Mouse (Mus musculus) urinary bladder, postnatal 4 days (tissue): ENCODE data around the gene Ptprcap.
"Not testable (repeated sequence)": the region's sequence is repeated elsewhere in the genome, so short reads cannot be mapped to it uniquely, and the experiment has no call there.

Experiments used
- DNase-seq, 2 experiments: peaks; one replicate each; pipeline ENCODE4 v3.0.0; 2021 to 2022; ENCODE audit warnings: low spot score in 2 of 2

Ptprcap gene

GRCm38 (mm10) chr19:4153232-4153654, at the start of gene Ptprcap:
TSS of gene Ptprcap (plus strand) at chr19:4153604.
- no peak for DNase-seq

GRCm38 (mm10) chr19:4103792-4104191, 49.6 kb upstream of the Ptprcap start:
- no peak for DNase-seq

- DNase-seq, result no peak
These were observed 48.7 kb upstream of the Ptprcap start for GRCm38 (mm10) chr19:4104675-4105194.

- no peak for DNase-seq
These were observed 46.8 kb upstream of the Ptprcap start for GRCm38 (mm10) chr19:4106654-4107053.

- DNase-seq, result no peak
These were observed 44.9 kb upstream of the Ptprcap start for GRCm38 (mm10) chr19:4108535-4108934.

- no peak for DNase-seq
These were observed 41.1 kb upstream of the Ptprcap start for GRCm38 (mm10) chr19:4112063-4112960.

GRCm38 (mm10) chr19:4113186-4113805, 40.1 kb upstream of the Ptprcap start:
- peak; percentile 56 to 81 for DNase-seq

GRCm38 (mm10) chr19:4113806-4114230, 39.6 kb upstream of the Ptprcap start:
- no peak for DNase-seq

GRCm38 (mm10) chr19:4114551-4114950, 38.9 kb upstream of the Ptprcap start:
- DNase-seq, result no peak

- DNase-seq, result no peak
These were observed 38.3 kb upstream of the Ptprcap start for GRCm38 (mm10) chr19:4115144-4115543.

GRCm38 (mm10) chr19:4115816-4116215, 37.6 kb upstream of the Ptprcap start:
- no peak for DNase-seq

GRCm38 (mm10) chr19:4117006-4117405, 36.4 kb upstream of the Ptprcap start:
- DNase-seq, result no peak

GRCm38 (mm10) chr19:4118350-4118749, 35.1 kb upstream of the Ptprcap start:
- no peak for DNase-seq

- no peak for DNase-seq
These were observed 33.5 kb upstream of the Ptprcap start for GRCm38 (mm10) chr19:4119716-4120487.

- no peak for DNase-seq
These were observed 32.9 kb upstream of the Ptprcap start for GRCm38 (mm10) chr19:4120496-4120895.

GRCm38 (mm10) chr19:4121097-4121805, 32.2 kb upstream of the Ptprcap start:
- DNase-seq, result peak; percentile 95 to 98

GRCm38 (mm10) chr19:4121896-4122295, 31.5 kb upstream of the Ptprcap start:
- DNase-seq, result not testable (repeated sequence)

GRCm38 (mm10) chr19:4122411-4123370, 30.7 kb upstream of the Ptprcap start:
- DNase-seq, result no peak

- DNase-seq, result no peak
These were observed 29.0 kb upstream of the Ptprcap start for GRCm38 (mm10) chr19:4124432-4124831.

- DNase-seq, result not testable (repeated sequence)
These were observed 28.1 kb upstream of the Ptprcap start for GRCm38 (mm10) chr19:4125268-4125667.
